ENCODE assay signal across 8 mouse cellular contexts in genomic region chr2:132780978-132781377, GRCm38 (mm10). TPM values are rescaled to one million over a fixed set of nuclear protein-coding genes. Genes with fewer than 3 reads are reported as not detected.
A peak's percentile ranks its signal among the peaks of the same experiment; 100 is the strongest.
DNase-seq lines count a peak whose midpoint lies in the region; ATAC-seq and TF ChIP-seq lines count a peak whose summit lies in the region.
"Had no signal": no experiment of that assay in that cellular context is flagged by ENCODE, and none has a peak within 500 bp of the region (broad histone marks: within the 10 kb centered on the region; RNA-seq: fewer than 3 reads in every experiment).

Chgb (plus strand) TSS chr2:132781278.

- peak within 1 kb of the TSS; percentile 54 for H3K4me3 ChIP-seq in testis, adult 2 months (ENCODE audit: control insufficient read depth, low read depth, low read length)
- peak within 1 kb of the TSS; percentile 55 for H3K4me3 ChIP-seq in forebrain, embryonic 14.5 days (ENCODE audit: low read depth, low read length)
- H3K4me3 ChIP-seq in limb, embryonic 13.5 days, result peak within 1 kb of the TSS; percentile 45

- no peak for DNase-seq in testis, postnatal 14 days (ENCODE audit: low spot score)
- no peak for DNase-seq in forebrain, embryonic 14.5 days (ENCODE audit: low spot score)
- no peak for DNase-seq in c-Kit-positive CD71-positive TER-119-positive erythroid progenitor cells, embryonic 14.5 days (ENCODE audit: low spot score)
- DNase-seq in embryo, embryonic 11 days, result no peak
- DNase-seq in gastrocnemius, postnatal 10 days, result no peak

- TF ChIP-seq CTCF in testis, adult 2 months (IDR thresholded peaks at IDR 0.05; ENCODE audit: control insufficient read depth, insufficient read depth, insufficient replicate concordance, low read depth, low read length), result no peak

- WGBS in forebrain, embryonic 14.5 days, result 9% methylated on average over 4 of the region's 4 CpGs
- WGBS in limb, embryonic 13.5 days, result 12% methylated on average over 4 of the region's 4 CpGs

- H3K27ac ChIP-seq in testis, adult 2 months (ENCODE audit: control insufficient read depth, insufficient read depth, low read depth, low read length), result no peak within 1 kb of the TSS
- peak within 1 kb of the TSS; percentile 88 for H3K27ac ChIP-seq in forebrain, embryonic 14.5 days (ENCODE audit: low read depth, low read length)
- no peak within 1 kb of the TSS for H3K27ac ChIP-seq in limb, embryonic 13.5 days

- no peaks in the 10 kb centered on the region for H3K9me3 ChIP-seq in forebrain, embryonic 14.5 days (replicated peaks; ENCODE audit: control insufficient read depth, low read length)
- H3K9me3 ChIP-seq in limb, embryonic 13.5 days, result no peaks in the 10 kb centered on the region

- H3K4me1 ChIP-seq in testis, adult 2 months (ENCODE audit: control insufficient read depth, insufficient read depth, low read length), result no peaks in the 10 kb centered on the region
- no peaks in the 10 kb centered on the region; the same call in 1 of the 2 replicates for H3K4me1 ChIP-seq in forebrain, embryonic 14.5 days (ENCODE audit: control insufficient read depth, insufficient read depth, low read length)
- peaks cover 5% of the 10 kb centered on the region; the same call in 1 of the 2 replicates for H3K4me1 ChIP-seq in limb, embryonic 13.5 days

- no peaks in the 10 kb centered on the region for H3K27me3 ChIP-seq in testis, adult 2 months (ENCODE audit: control insufficient read depth, insufficient read depth, low read length)
- no peaks in the 10 kb centered on the region for H3K27me3 ChIP-seq in forebrain, embryonic 14.5 days (replicated peaks; ENCODE audit: control insufficient read depth, insufficient read depth, low read length)
- H3K27me3 ChIP-seq in limb, embryonic 13.5 days, result peaks cover 11% of the 10 kb centered on the region

- no peak for TF ChIP-seq POLR2A in testis, adult 2 months (IDR thresholded peaks at IDR 0.05; ENCODE audit: control insufficient read depth, low read depth, low read length)

- H3K9ac ChIP-seq in forebrain, embryonic 14.5 days (ENCODE audit: low read length), result peak within 1 kb of the TSS; percentile 80
- H3K9ac ChIP-seq in limb, embryonic 13.5 days, result no peak within 1 kb of the TSS; the same call in 1 of the 2 replicates

- peak within 1 kb of the TSS; percentile 62 for H3K4me2 ChIP-seq in forebrain, embryonic 14.5 days (ENCODE audit: low read length)
- peak within 1 kb of the TSS; percentile 85 for H3K4me2 ChIP-seq in limb, embryonic 13.5 days (replicated peaks)

- H3K36me3 ChIP-seq in testis, adult 2 months (ENCODE audit: control insufficient read depth, insufficient read depth, low read length), result no peaks in the 10 kb centered on the region
- no peaks in the 10 kb centered on the region for H3K36me3 ChIP-seq in forebrain, embryonic 14.5 days (ENCODE audit: control insufficient read depth, insufficient read depth, low read length)
- H3K36me3 ChIP-seq in limb, embryonic 13.5 days, result no peaks in the 10 kb centered on the region

- no peak; the same call in 1 of the 2 replicates for ATAC-seq in forebrain, embryonic 14.5 days
- no peak for ATAC-seq in limb, embryonic 13.5 days (ENCODE audit: low FRiP score, low read depth)

RNA-seq across cellular contexts. Expression of gene Chgb, which starts in this region (rescaled TPM):
- 2.1 and 2.5 TPM in 2 replicates for polyA plus RNA-seq in testis, adult 2 months (2012; rRNA removed)
- polyA plus RNA-seq in forebrain, embryonic 14.5 days (2014; fragmentation: Nextera tagmentation; extraction: Ambion mirVana), result 23.1 and 27.0 TPM in 2 replicates
- 0.51 and 0.80 TPM in 2 replicates for polyA plus RNA-seq in limb, embryonic 13.5 days (2015; fragmentation: Nextera tagmentation; extraction: Ambion mirVana)
- total RNA-seq in gastrocnemius, postnatal 10 days (2021), result under 1 TPM; 0.42 to 0.52 TPM
- polyA plus RNA-seq: spleen, adult 2 months had no signal
